Mouse (Mus musculus): Measurements from ENCODE around the gene Sumo2. TPM values are rescaled to one million over a fixed set of nuclear protein-coding genes. Genes with fewer than 3 reads are reported as not detected.

Gene Sumo2
- total RNA-seq, 1 experiment, result 579 TPM

DNA sequence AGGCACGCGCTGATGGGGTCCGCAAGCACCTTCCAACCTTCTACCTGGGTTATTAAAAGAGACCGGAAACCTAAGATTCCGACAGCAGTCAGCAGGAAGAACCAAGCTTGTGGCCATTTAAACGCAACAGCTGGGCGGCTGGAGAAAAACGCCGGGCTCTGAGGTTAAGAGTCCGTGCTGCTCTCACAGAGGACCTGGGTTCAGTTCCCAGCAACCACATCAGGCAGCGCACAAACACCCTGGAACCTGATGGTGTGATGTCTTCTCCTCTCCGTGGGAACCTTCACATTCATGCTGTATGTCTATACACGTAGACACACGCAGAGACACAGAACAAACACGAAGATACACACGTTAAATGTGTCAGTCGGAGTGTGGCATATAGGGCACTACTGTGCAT, 19.6 kb upstream of the Sumo2 start:
- no peak for TF ChIP-seq ZC3H11A (IDR thresholded peaks at IDR 0.05; ENCODE audit: borderline replicate concordance, low read depth, low read length)
- no peak for TF ChIP-seq HCFC1 (IDR thresholded peaks at IDR 0.05; ENCODE audit: borderline replicate concordance, insufficient read depth, low read length)
- TF ChIP-seq MAFK (IDR thresholded peaks at IDR 0.05; ENCODE audit: insufficient read depth, low read depth, low read length), result no peak
- no peak for TF ChIP-seq ZNF384 (IDR thresholded peaks at IDR 0.05; ENCODE audit: low read depth, low read length)
- TF ChIP-seq CHD2 (IDR thresholded peaks at IDR 0.05; ENCODE audit: low read depth, low read length), result no peak
- in situ Hi-C loops (cut with MboI; ENCODE audit: low sequenced_read_pairs in 2 of 2, unreplicated experiment in 2 of 2), result no loop called here
- Histone ChIP-seq H3K36me3 (ENCODE audit: control insufficient read depth, insufficient read depth, low read length, poor library complexity, severe bottlenecking) (no peaks in the 10 kb centered on the region), H3K9ac (ENCODE audit: insufficient read depth, low read depth, low read length, poor library complexity, severe bottlenecking) (0 out of 2 replicates have a peak overlapping the region, but pooled peaks have one; percentile 28), H3K4me3 (ENCODE audit: insufficient read depth in 1 of 2, low read depth in 1 of 2, low read length in 2 of 2, poor library complexity in 1 of 2, severe bottlenecking in 1 of 2) (peak overlapping the region; percentile 18 to 20; a peak in 1 of 4 replicates), H3K27ac (ENCODE audit: insufficient read depth, low read depth, low read length, poor library complexity, severe bottlenecking) (no peak overlapping the region), H3K4me1 (ENCODE audit: control insufficient read depth in 2 of 2, insufficient read depth in 2 of 2, low read length in 2 of 2, poor library complexity in 1 of 2) (peaks cover 0 to 12% of the 10 kb centered on the region in 2 experiments; a peak in 1 of 4 replicates), H3K9me3 (ENCODE audit: control insufficient read depth, insufficient read depth, low read depth, low read length) (no peaks in the 10 kb centered on the region)
- DNase-seq (ENCODE audit: low read depth, low spot score), result no peak

DNA sequence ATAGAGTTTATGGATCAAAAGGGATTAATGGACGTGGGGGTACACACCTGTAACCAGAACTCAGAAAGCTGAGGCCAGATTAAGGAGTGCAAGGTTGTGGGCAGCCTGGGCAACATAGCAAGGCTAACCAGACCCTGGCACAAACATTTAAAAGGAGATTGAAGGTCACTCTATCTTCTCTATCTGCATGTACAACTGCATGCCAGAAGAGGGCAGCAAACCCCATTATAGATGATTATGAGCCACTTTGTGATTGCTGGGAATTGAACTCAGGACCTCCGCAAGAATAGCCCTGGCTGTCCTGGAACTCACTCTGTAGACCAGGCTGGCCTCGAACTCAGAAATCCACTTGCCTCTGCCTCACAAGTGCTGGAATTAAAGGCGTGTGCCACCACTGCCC, 16.7 kb upstream of the Sumo2 start:
- in situ Hi-C loops (cut with MboI; ENCODE audit: low sequenced_read_pairs in 2 of 2, unreplicated experiment in 2 of 2), result no loop called here
- no peak for DNase-seq (ENCODE audit: low read depth, low spot score)
- Histone ChIP-seq H3K4me1 (ENCODE audit: control insufficient read depth in 2 of 2, insufficient read depth in 2 of 2, low read length in 2 of 2, poor library complexity in 1 of 2) (peaks cover 0 to 7% of the 10 kb centered on the region in 2 experiments; a peak in 1 of 4 replicates), H3K36me3 (ENCODE audit: control insufficient read depth, insufficient read depth, low read length, poor library complexity, severe bottlenecking) (no peaks in the 10 kb centered on the region), H3K9ac (ENCODE audit: insufficient read depth, low read depth, low read length, poor library complexity, severe bottlenecking) (no peak overlapping the region), H3K9me3 (ENCODE audit: control insufficient read depth, insufficient read depth, low read depth, low read length) (no peaks in the 10 kb centered on the region), H3K4me3 (ENCODE audit: insufficient read depth in 1 of 2, low read depth in 1 of 2, low read length in 2 of 2, poor library complexity in 1 of 2, severe bottlenecking in 1 of 2) (no peak overlapping the region), H3K27ac (ENCODE audit: insufficient read depth, low read depth, low read length, poor library complexity, severe bottlenecking) (no peak overlapping the region)
- TF ChIP-seq MAFK (IDR thresholded peaks at IDR 0.05; ENCODE audit: insufficient read depth, low read depth, low read length), result no peak
- no peak for TF ChIP-seq ZC3H11A (IDR thresholded peaks at IDR 0.05; ENCODE audit: borderline replicate concordance, low read depth, low read length)
- no peak for TF ChIP-seq CHD2 (IDR thresholded peaks at IDR 0.05; ENCODE audit: low read depth, low read length)

DNA sequence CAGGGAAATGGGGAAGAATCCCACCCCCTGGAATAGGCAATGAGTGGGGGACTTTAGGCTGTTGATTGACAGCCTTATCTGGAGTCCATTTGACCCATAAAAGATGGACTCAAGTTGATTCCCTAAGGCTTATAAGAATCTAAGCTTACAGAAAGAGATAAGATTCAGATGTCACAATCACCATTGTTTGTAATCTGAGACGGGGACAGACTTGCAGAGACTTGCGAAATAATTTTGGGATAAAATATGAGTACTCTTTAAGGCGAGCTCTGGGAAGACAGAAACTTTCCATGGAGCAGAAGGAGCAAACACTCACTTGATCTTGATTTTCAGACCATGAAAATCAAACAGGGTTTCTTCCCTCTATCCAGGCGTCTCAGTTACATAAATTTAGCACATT, 7.5 kb upstream of the Sumo2 start:
- in situ Hi-C loops (cut with MboI; ENCODE audit: low sequenced_read_pairs in 2 of 2, unreplicated experiment in 2 of 2), result no loop called here

DNA sequence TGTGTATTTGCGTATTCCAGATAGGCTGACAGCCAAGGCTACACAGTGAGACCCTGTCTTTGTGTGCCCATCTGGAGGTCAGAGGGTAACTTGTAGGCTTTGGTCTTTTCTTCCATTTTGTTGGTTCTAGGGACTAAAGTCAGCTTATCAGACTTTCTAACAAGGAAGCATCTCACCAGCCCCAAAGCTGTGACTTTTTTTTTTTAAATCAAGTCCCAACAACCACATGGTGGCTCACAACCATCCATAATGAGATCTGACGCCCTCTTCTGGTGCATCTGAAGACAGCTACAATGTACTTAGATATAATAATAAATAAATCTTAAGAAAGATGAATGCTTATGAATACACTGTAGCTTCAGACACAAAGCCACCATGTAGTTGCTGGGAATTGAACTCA, 2.0 kb upstream of the Sumo2 start:
- in situ Hi-C loops (cut with MboI; ENCODE audit: low sequenced_read_pairs in 2 of 2, unreplicated experiment in 2 of 2), result no loop called here
- no peak overlapping the region for H3K9ac ChIP-seq (ENCODE audit: insufficient read depth, low read depth, low read length, poor library complexity, severe bottlenecking)

More for the DNA sequence above, 7.5 kb upstream of the Sumo2 start:
- no peak for DNase-seq (ENCODE audit: low read depth, low spot score)
- no peak overlapping the region for H3K9ac ChIP-seq (ENCODE audit: insufficient read depth, low read depth, low read length, poor library complexity, severe bottlenecking)
- TF ChIP-seq MAFK (IDR thresholded peaks at IDR 0.05; ENCODE audit: insufficient read depth, low read depth, low read length) (no peak), ZC3H11A (IDR thresholded peaks at IDR 0.05; ENCODE audit: borderline replicate concordance, low read depth, low read length) (no peak), HCFC1 (IDR thresholded peaks at IDR 0.05; ENCODE audit: borderline replicate concordance, insufficient read depth, low read length) (no peak)
- no peak overlapping the region for H3K4me3 ChIP-seq (ENCODE audit: insufficient read depth in 1 of 2, low read depth in 1 of 2, low read length in 2 of 2, poor library complexity in 1 of 2, severe bottlenecking in 1 of 2)
- H3K27ac ChIP-seq (ENCODE audit: insufficient read depth, low read depth, low read length, poor library complexity, severe bottlenecking), result no peak overlapping the region
- H3K4me1 ChIP-seq (ENCODE audit: control insufficient read depth in 2 of 2, insufficient read depth in 2 of 2, low read length in 2 of 2, poor library complexity in 1 of 2), result no peaks in the 10 kb centered on the region
- H3K36me3 ChIP-seq (ENCODE audit: control insufficient read depth, insufficient read depth, low read length, poor library complexity, severe bottlenecking), result no peaks in the 10 kb centered on the region
- no peaks in the 10 kb centered on the region for H3K9me3 ChIP-seq (ENCODE audit: control insufficient read depth, insufficient read depth, low read depth, low read length)

DNA sequence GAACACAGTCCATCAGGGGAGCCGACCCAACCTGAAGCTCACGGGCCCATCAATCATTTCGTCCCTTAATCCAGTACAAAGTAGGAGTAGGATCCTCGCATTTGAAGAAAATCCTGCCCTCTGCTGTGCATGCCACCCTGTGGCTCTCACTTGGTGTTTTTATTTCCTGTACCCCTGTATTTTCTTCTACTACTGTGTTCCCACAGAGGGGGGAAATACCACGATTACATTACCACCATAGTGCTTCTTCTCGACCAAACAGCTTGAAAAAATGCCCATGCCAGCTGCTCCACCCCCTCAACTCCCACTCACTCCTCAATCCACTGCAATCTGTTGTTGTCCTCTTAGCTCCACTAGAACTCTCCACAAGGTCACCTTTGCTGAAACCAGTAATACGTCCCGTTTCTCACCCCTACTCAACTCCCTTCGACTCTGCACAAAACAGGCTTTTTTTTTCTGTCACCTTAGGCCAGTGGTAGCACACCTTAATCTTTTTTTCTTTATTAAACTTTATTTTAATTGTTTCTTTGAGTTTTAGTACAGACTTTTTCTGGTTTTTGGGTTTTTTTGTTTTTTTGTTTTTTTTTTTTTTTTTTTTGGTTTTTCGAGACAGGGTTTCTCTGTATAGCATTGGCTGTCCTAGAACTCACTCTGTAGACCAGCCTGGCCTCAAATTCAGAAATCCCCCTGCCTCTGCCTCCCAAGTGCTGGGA, 936 bp upstream of the Sumo2 start:
- Histone ChIP-seq H3K4me1 (ENCODE audit: control insufficient read depth in 2 of 2, insufficient read depth in 2 of 2, low read length in 2 of 2, poor library complexity in 1 of 2) (peaks cover 3 to 6% of the 10 kb centered on the region in 2 experiments), H3K36me3 (ENCODE audit: control insufficient read depth, insufficient read depth, low read length, poor library complexity, severe bottlenecking) (peaks cover 14% of the 10 kb centered on the region), H3K9me3 (ENCODE audit: control insufficient read depth, insufficient read depth, low read depth, low read length) (no peaks in the 10 kb centered on the region), H3K4me3 (ENCODE audit: insufficient read depth in 1 of 2, low read depth in 1 of 2, low read length in 2 of 2, poor library complexity in 1 of 2, severe bottlenecking in 1 of 2) (peak overlapping the region; percentile 53 to 68), H3K27ac (ENCODE audit: insufficient read depth, low read depth, low read length, poor library complexity, severe bottlenecking) (peak overlapping the region; percentile 99), H3K9ac (ENCODE audit: insufficient read depth, low read depth, low read length, poor library complexity, severe bottlenecking) (peak overlapping the region; percentile 85)
- TF ChIP-seq ZNF384 (IDR thresholded peaks at IDR 0.05; ENCODE audit: low read depth, low read length) (peak; percentile 86), MAFK (IDR thresholded peaks at IDR 0.05; ENCODE audit: insufficient read depth, low read depth, low read length) (no peak)
- DNase-seq (ENCODE audit: low read depth, low spot score), result no peak
- in situ Hi-C loops (cut with MboI; ENCODE audit: low sequenced_read_pairs in 2 of 2, unreplicated experiment in 2 of 2), result no loop called here

More for the DNA sequence above, 2.0 kb upstream of the Sumo2 start:
- Histone ChIP-seq H3K9me3 (ENCODE audit: control insufficient read depth, insufficient read depth, low read depth, low read length) (no peaks in the 10 kb centered on the region), H3K4me3 (ENCODE audit: insufficient read depth in 1 of 2, low read depth in 1 of 2, low read length in 2 of 2, poor library complexity in 1 of 2, severe bottlenecking in 1 of 2) (no peak overlapping the region), H3K4me1 (ENCODE audit: control insufficient read depth in 2 of 2, insufficient read depth in 2 of 2, low read length in 2 of 2, poor library complexity in 1 of 2) (peaks cover 2 to 3% of the 10 kb centered on the region in 2 experiments), H3K36me3 (ENCODE audit: control insufficient read depth, insufficient read depth, low read length, poor library complexity, severe bottlenecking) (peaks cover 7% of the 10 kb centered on the region), H3K27ac (ENCODE audit: insufficient read depth, low read depth, low read length, poor library complexity, severe bottlenecking) (no peak overlapping the region)
- DNase-seq (ENCODE audit: low read depth, low spot score), result no peak
- TF ChIP-seq ZNF384 (IDR thresholded peaks at IDR 0.05; ENCODE audit: low read depth, low read length) (peak; percentile 77; the same call in 1 of the 2 replicates), CHD2 (IDR thresholded peaks at IDR 0.05; ENCODE audit: low read depth, low read length) (no peak)

All from ES-E14 (cell line).